Mouse (Mus musculus): ENCODE results near the gene Mdm4.
"Not testable (repeated sequence)": the region's sequence is repeated elsewhere in the genome, so short reads cannot be mapped to it uniquely, and the experiment has no call there.

Mdm4 gene

GRCm38 (mm10) chr1:133051829-133052228, 21.5 kb upstream of the Mdm4 start:
- DNase-seq = no peak

GRCm38 (mm10) chr1:133050001-133050431, 19.7 kb upstream of the Mdm4 start:
- peak; percentile 45 for DNase-seq

GRCm38 (mm10) chr1:133048690-133049089, 18.3 kb upstream of the Mdm4 start:
- no peak for DNase-seq

- DNase-seq = no peak
These were observed 17.2 kb upstream of the Mdm4 start for GRCm38 (mm10) chr1:133047575-133047974.

DNA sequence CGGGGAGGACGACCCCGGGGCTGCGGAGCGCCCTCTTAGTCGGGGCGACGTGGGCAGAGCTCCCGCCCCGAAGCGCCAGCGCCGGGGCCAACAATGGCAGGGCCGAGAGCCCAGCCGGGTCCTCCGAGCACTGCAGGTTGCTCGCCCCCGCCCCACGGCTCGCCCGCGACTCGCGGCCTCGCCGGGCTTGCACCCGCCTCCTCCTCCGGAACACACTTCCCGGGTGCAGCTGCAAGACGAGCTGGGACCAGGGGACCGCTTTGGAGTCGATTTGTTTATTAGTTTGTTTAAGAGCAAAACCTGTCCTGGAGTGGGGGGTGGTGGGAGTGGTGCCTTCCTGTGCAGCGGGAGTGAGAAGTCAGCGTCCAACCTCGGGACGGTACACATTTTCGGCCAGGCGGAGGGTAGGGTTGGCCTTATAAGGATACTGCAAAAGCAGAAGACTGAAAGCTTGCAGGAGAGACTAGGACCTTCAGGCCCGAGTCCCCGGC, 16.1 kb upstream of the Mdm4 start:
- DNase-seq = peak; percentile 79

GRCm38 (mm10) chr1:133045861-133046440, 15.6 kb upstream of the Mdm4 start:
- peak; percentile 91 for DNase-seq

DNA sequence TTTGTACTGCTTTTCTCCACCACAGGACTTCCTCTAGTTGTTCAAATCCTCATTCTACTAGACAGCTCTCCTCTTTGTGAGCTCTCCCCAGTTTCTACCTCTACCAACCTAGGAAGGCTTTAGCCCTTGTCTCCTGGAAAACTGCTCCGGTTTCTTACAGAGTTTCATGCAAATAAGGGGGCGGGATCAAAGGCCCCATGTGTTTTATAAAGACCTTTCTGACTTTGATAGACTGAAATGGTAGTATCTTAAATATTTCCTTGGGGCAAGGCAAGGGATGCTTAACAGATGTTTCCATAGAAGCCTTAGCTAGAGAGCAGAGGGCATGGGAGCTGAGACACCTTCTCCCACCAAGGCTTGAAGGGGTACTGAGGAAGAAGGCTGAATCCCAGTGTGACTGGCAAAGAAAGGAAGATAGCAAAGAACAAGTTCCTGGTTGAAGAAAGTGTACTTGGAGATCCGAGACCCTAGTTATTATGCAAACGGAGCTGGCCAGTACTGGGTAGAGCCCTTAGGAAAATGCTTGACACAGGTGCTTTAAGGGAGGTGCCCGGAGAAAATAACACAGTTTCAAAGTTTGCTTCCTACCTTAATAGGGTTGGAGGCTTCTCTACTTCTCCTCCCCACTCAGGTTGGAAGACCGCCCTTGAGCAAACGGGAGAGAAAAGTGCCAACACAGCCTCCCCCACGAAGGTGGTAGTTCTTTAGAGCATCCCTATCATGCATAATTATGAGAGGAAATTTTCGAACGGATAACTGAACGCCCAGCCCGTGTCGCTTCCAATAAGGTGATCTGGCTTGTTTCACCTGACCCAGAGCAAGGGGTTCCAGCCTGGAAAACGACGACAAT, 14.9 kb upstream of the Mdm4 start, which contains the start of gene Pik3c2b:
Pik3c2b (plus strand) TSS at position 657 of the 850 bp plus-strand sequence.
- peak; percentile 33 for DNase-seq

DNA sequence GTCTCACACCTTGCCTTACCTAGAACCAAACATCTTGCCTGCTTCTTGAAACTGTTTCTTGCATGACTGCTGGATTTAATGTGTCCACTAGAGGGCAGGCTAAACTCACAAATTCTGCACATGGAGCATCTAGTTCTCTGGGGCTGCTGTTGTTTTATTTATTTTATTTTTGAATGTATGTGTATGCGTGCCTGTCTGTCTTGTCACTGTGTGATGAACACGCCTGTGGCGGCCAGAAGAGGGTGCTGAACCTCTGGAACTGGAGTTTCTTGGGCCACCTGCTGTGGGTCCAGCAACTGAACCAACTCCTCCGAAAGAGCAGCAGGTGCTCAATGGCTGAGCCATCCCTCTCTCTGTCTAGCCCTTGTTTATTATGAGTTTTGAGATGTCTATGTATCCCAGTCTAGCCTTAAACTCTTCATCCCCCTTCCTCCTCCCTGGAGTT, 9.2 kb upstream of the Mdm4 start:
- peak; percentile 80 for DNase-seq

- DNase-seq = not testable (repeated sequence)
These were observed 4.3 kb upstream of the Mdm4 start for GRCm38 (mm10) chr1:133034682-133035081.

DNA sequence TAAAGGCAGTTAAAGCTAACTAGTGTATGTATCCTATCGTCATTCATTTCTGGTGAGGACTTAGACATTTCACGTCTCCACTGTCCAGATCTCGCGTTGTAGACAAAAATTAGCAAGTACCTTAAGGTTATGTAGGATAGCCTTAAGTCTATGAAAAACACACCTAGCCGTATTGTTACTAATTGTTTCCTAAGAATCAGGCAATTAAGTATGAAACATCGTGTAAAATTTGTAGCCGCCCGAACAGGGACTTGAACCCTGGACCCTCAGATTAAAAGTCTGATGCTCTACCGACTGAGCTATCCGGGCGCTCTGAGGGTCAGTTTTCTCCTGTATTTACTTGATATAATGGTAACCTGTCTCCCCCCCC, 3.7 kb upstream of the Mdm4 start:
- peak; percentile 66 for DNase-seq

GRCm38 (mm10) chr1:133033316-133034090, 3.1 kb upstream of the Mdm4 start:
- DNase-seq = peak; percentile 87

DNA sequence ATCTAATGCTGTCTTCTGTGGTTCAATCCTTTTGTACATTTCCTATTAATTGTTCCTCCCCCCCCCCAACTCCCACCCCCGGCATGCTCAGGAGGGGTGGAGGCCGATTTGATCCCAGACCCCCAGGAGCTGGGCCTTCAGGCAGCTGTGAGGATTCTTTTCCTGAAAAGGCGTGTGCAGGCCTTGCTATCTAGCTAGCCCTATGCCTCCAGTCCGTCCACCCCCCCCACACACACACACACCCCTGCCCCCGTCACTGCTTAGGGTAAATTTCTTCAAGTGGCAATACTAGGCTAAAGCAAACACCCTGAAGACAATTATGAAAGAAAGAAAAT, 2.6 kb upstream of the Mdm4 start:
- no peak for DNase-seq

GRCm38 (mm10) chr1:133029744-133030143, 617 bp downstream of the Mdm4 start:
- DNase-seq = no peak

- no peak for DNase-seq
These were observed 2.4 kb downstream of the Mdm4 start for GRCm38 (mm10) chr1:133027980-133028379.

- DNase-seq = no peak
These were observed 3.2 kb downstream of the Mdm4 start for GRCm38 (mm10) chr1:133027126-133027525.

- DNase-seq = not testable (repeated sequence)
These were observed 4.6 kb downstream of the Mdm4 start for GRCm38 (mm10) chr1:133025796-133026190.

- DNase-seq = peak; percentile 96
These were observed 5.1 kb downstream of the Mdm4 start for GRCm38 (mm10) chr1:133025051-133025795.

GRCm38 (mm10) chr1:133024426-133024825, 5.9 kb downstream of the Mdm4 start:
- no peak for DNase-seq

GRCm38 (mm10) chr1:133023723-133024122, 6.6 kb downstream of the Mdm4 start:
- not testable (repeated sequence) for DNase-seq

GRCm38 (mm10) chr1:133021971-133022370, 8.4 kb downstream of the Mdm4 start:
- not testable (repeated sequence) for DNase-seq

DNA sequence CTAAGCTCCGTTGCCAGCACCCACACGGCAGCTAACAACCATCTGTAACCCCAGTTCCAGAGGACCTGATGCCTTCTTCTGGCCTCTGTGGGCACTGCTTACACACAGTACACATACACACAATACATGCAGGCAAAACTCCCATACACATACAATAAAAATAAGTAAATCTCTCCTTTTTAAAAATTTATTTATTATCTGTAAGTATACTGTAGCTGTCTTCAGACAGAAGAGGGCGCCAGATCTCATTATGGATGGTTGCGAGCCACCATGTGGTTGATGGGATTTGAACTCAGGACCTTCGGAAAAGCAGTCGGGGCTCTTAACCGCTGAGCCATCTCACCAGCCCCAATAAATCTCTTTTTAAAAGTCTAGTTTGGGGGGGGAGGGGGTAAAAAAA, 9.0 kb downstream of the Mdm4 start:
- DNase-seq = no peak

DNA sequence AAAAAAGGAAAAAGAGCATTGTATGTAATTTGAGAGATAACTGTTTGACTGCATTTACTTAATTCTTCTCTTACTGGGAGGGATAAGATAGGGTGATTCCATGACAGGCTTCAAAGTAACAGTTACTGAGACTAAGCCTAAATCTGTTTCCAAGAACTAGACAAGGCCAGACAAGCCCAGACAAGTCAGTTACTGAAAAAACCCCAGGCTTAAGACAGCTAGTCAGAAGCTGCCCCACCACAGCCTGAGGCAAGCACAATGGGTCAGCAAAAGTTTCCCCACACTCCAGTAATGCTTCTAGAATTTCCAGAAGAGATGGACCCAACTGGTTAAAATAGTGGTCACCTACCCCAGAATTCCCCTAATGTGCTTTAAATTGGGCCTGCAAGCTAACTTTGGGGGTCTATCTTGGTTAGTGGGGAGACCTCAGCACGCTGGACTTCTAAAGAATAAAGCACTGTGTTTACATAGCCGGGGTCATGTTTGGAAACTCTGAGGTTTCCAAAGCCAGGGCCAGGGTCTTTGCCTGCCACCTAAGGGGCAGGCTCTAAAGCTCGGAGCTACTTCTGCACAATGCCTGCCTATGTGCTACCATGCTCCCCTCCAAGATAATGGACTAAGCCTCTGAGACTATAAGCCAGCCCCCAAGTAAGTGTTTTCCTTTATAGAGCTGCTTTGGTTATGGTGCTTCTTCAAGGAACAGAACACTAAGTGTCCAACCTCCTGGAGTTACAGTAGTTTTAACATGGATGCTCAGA, 10.0 kb downstream of the Mdm4 start:
- DNase-seq = no peak
